Comparison of ENCODE assay signal across 10 mouse cellular contexts in genomic region chr12:102420168-102420890, GRCm38 (mm10). TPM values are rescaled to one million over a fixed set of nuclear protein-coding genes. Genes with fewer than 3 reads are reported as not detected.
DNase-seq lines count a peak whose midpoint lies in the region; ATAC-seq lines count a peak whose summit lies in the region.
"Had no signal": no experiment of that assay in that cellular context is flagged by ENCODE, and none has a peak within 500 bp of the region (broad histone marks: within the 10 kb centered on the region; RNA-seq: fewer than 3 reads in every experiment).

No protein-coding gene starts in this region.

- no peak overlapping the region for H3K4me2 ChIP-seq in hindbrain, embryonic 15.5 days
- H3K4me2 ChIP-seq in hindbrain, embryonic 11.5 days (replicated peaks; ENCODE audit: low read depth, low read length), result no peak overlapping the region
- H3K4me2 ChIP-seq in intestine, embryonic 16.5 days (ENCODE audit: low read depth, low read length), result no peak overlapping the region
- H3K4me2 ChIP-seq in liver, embryonic 16.5 days (ENCODE audit: low read depth, low read length), result no peak overlapping the region
- H3K4me2 ChIP-seq: limb, embryonic 15.5 days had no signal

- no peak overlapping the region for H3K4me3 ChIP-seq in hindbrain, embryonic 15.5 days
- no peak overlapping the region for H3K4me3 ChIP-seq in hindbrain, embryonic 11.5 days (ENCODE audit: low read depth, low read length)
- no peak overlapping the region for H3K4me3 ChIP-seq in intestine, embryonic 16.5 days (ENCODE audit: low read length)
- H3K4me3 ChIP-seq in liver, embryonic 16.5 days (ENCODE audit: low read depth, low read length), result no peak overlapping the region
- H3K4me3 ChIP-seq: limb, embryonic 15.5 days had no signal

- H3K4me1 ChIP-seq in hindbrain, embryonic 15.5 days (replicated peaks), result peaks cover 11% of the 10 kb centered on the region
- H3K4me1 ChIP-seq in hindbrain, embryonic 11.5 days (replicated peaks; ENCODE audit: control insufficient read depth, insufficient read depth, low read length), result no peaks in the 10 kb centered on the region
- H3K4me1 ChIP-seq in intestine, embryonic 16.5 days (ENCODE audit: control insufficient read depth, insufficient read depth, low read length), result peaks cover 10% of the 10 kb centered on the region; the same call in 1 of the 2 replicates
- peaks cover 9% of the 10 kb centered on the region for H3K4me1 ChIP-seq in liver, embryonic 16.5 days (ENCODE audit: control insufficient read depth, low read depth, low read length)

- 89% methylated on average over 10 of the region's 10 CpGs for WGBS in hindbrain, embryonic 15.5 days
- WGBS in hindbrain, embryonic 11.5 days, result 93% methylated on average over 10 of the region's 10 CpGs
- 62% methylated on average over 10 of the region's 10 CpGs for WGBS in intestine, embryonic 16.5 days
- WGBS in liver, embryonic 16.5 days (ENCODE audit: insufficient replicate concordance), result 41% methylated on average over 10 of the region's 10 CpGs

- peaks cover 7% of the 10 kb centered on the region for H3K36me3 ChIP-seq in hindbrain, embryonic 15.5 days
- no peaks in the 10 kb centered on the region for H3K36me3 ChIP-seq in hindbrain, embryonic 11.5 days (ENCODE audit: control insufficient read depth, insufficient read depth, low read length)
- no peaks in the 10 kb centered on the region for H3K36me3 ChIP-seq in intestine, embryonic 16.5 days (ENCODE audit: control insufficient read depth, insufficient read depth, low read length)
- H3K36me3 ChIP-seq in liver, embryonic 16.5 days (ENCODE audit: control insufficient read depth, insufficient read depth), result no peaks in the 10 kb centered on the region

- ATAC-seq in hindbrain, embryonic 15.5 days (ENCODE audit: low FRiP score, low read depth), result no peak
- ATAC-seq in hindbrain, embryonic 11.5 days (ENCODE audit: low FRiP score), result no peak
- 0 out of 2 replicates have a peak, but pooled peaks have one; percentile 14 for ATAC-seq in intestine, embryonic 16.5 days
- peak; percentile 84 for ATAC-seq in liver, embryonic 16.5 days (ENCODE audit: low read depth)
- ATAC-seq: Patski had no signal

- no peaks in the 10 kb centered on the region for H3K9me3 ChIP-seq in hindbrain, embryonic 15.5 days
- no peaks in the 10 kb centered on the region for H3K9me3 ChIP-seq in hindbrain, embryonic 11.5 days (ENCODE audit: control insufficient read depth, low read length)
- no peaks in the 10 kb centered on the region for H3K9me3 ChIP-seq in intestine, embryonic 16.5 days (ENCODE audit: control insufficient read depth, low read length)
- no peaks in the 10 kb centered on the region for H3K9me3 ChIP-seq in liver, embryonic 16.5 days (replicated peaks; ENCODE audit: control insufficient read depth, low read length)
- H3K9me3 ChIP-seq: limb, embryonic 15.5 days had no signal

- no peak overlapping the region for H3K9ac ChIP-seq in hindbrain, embryonic 15.5 days
- no peak overlapping the region for H3K9ac ChIP-seq in hindbrain, embryonic 11.5 days (ENCODE audit: low read depth, low read length)
- H3K9ac ChIP-seq in intestine, embryonic 16.5 days (ENCODE audit: low read depth, low read length), result no peak overlapping the region
- H3K9ac ChIP-seq in liver, embryonic 16.5 days (ENCODE audit: low read depth, low read length), result no peak overlapping the region
- H3K9ac ChIP-seq: limb, embryonic 15.5 days had no signal

- peak overlapping the region; percentile 61; the same call in 1 of the 2 replicates for H3K27ac ChIP-seq in hindbrain, embryonic 15.5 days (replicated peaks)
- H3K27ac ChIP-seq in hindbrain, embryonic 11.5 days (ENCODE audit: low read depth, low read length), result no peak overlapping the region
- no peak overlapping the region for H3K27ac ChIP-seq in intestine, embryonic 16.5 days (ENCODE audit: low read length)
- no peak overlapping the region for H3K27ac ChIP-seq in liver, embryonic 16.5 days (ENCODE audit: low read length)
- H3K27ac ChIP-seq: limb, embryonic 15.5 days had no signal

- H3K27me3 ChIP-seq in hindbrain, embryonic 15.5 days, result no peaks in the 10 kb centered on the region
- no peaks in the 10 kb centered on the region for H3K27me3 ChIP-seq in hindbrain, embryonic 11.5 days (ENCODE audit: control insufficient read depth, insufficient read depth, low read length)
- no peaks in the 10 kb centered on the region for H3K27me3 ChIP-seq in intestine, embryonic 16.5 days (replicated peaks; ENCODE audit: control insufficient read depth, insufficient read depth, low read length)
- no peaks in the 10 kb centered on the region for H3K27me3 ChIP-seq in liver, embryonic 16.5 days (ENCODE audit: control insufficient read depth, insufficient read depth, low read depth, low read length)
- H3K27me3 ChIP-seq: limb, embryonic 15.5 days; Patski had no signal

- no peak for DNase-seq in hindbrain, embryonic 11.5 days (ENCODE audit: low spot score)
- DNase-seq in c-Kit-positive CD71-positive TER-119-negative erythroid progenitor cells, embryonic 14.5 days (ENCODE audit: low read depth), result peak; percentile 70
- no peak for DNase-seq in adrenal gland, adult 18-20 months (ENCODE audit: low spot score in 2 of 2)
- DNase-seq in spleen, adult 18-20 months, result no peak
- DNase-seq: thymus, postnatal 36 days had no signal

RNA-seq across cellular contexts. Expression of gene Lgmn, which starts 19.3 kb away (rescaled TPM):
- 104 and 109 TPM in 2 replicates for polyA plus RNA-seq in hindbrain, embryonic 15.5 days (2015; fragmentation: Nextera tagmentation; extraction: Ambion mirVana)
- polyA plus RNA-seq in hindbrain, embryonic 11.5 days (2014; fragmentation: Nextera tagmentation; extraction: Ambion mirVana), result 65.4 and 69.6 TPM in 2 replicates
- polyA plus RNA-seq in intestine, embryonic 16.5 days (2015; fragmentation: Nextera tagmentation; extraction: Ambion mirVana), result 92.4 and 100 TPM in 2 replicates
- polyA plus RNA-seq in liver, embryonic 16.5 days (2015; fragmentation: Nextera tagmentation; extraction: Ambion mirVana), result 85.1 and 85.2 TPM in 2 replicates
- 100 to 1,000 TPM in 1 of 2 experiments, 10 to 100 TPM in 1; 99.7 to 114 TPM for total RNA-seq in adrenal gland, adult 18-20 months (2021)

RNA-seq across cellular contexts. Expression of gene Golga5, which starts 48.6 kb away (rescaled TPM):
- polyA plus RNA-seq in hindbrain, embryonic 15.5 days (2015; fragmentation: Nextera tagmentation; extraction: Ambion mirVana), result 25.7 and 26.0 TPM in 2 replicates
- polyA plus RNA-seq in hindbrain, embryonic 11.5 days (2014; fragmentation: Nextera tagmentation; extraction: Ambion mirVana), result 31.5 and 36.8 TPM in 2 replicates
- 31.3 and 32.1 TPM in 2 replicates for polyA plus RNA-seq in intestine, embryonic 16.5 days (2015; fragmentation: Nextera tagmentation; extraction: Ambion mirVana)
- polyA plus RNA-seq in liver, embryonic 16.5 days (2015; fragmentation: Nextera tagmentation; extraction: Ambion mirVana), result 14.1 and 14.6 TPM in 2 replicates
- 10 to 100 TPM; 31.3 to 40.2 TPM for total RNA-seq in adrenal gland, adult 18-20 months (2021)

Comparison
In these comparisons a context has a peak if more than half of its experiments do, and no peak if none do; other contexts are left out.
1. ATAC-seq: peak in intestine, embryonic 16.5 days (single experiment) and liver, embryonic 16.5 days (single experiment); none in hindbrain, embryonic 15.5 days (single experiment) and hindbrain, embryonic 11.5 days (single experiment).